Mouse (Mus musculus): ENCODE data around the gene Rsph3a.
A peak's percentile ranks its signal among the peaks of the same experiment; 100 is the strongest.
"Not testable (repeated sequence)": the region's sequence is repeated elsewhere in the genome, so short reads cannot be mapped to it uniquely, and the experiment has no call there.

- peak; percentile 20; the same call in 1 of the 2 replicates for TF ChIP-seq CTCF (IDR thresholded peaks at IDR 0.05)
- not testable (repeated sequence) for TF ChIP-seq EP300 (IDR thresholded peaks at IDR 0.05)
These were observed 38.1 kb downstream of the Rsph3a start for GRCm38 (mm10) chr17:7983484-7983883.
